Mouse (Mus musculus) bone marrow macrophage, adult 2 months (primary cell): ENCODE results near the gene Rassf2.

Experiments
- CTCF ChIP-seq: IDR thresholded peaks from 2 replicates; pipeline ENCODE4 v1.5.1; 2012; ENCODE audit warnings: low read depth, mild to moderate bottlenecking, low read length, moderate library complexity
- POLR2A ChIP-seq: IDR thresholded peaks from 2 replicates; pipeline ENCODE4 v1.6.1; 2012; ENCODE audit warnings: mild to moderate bottlenecking, low read depth, low read length, borderline replicate concordance

DNA sequence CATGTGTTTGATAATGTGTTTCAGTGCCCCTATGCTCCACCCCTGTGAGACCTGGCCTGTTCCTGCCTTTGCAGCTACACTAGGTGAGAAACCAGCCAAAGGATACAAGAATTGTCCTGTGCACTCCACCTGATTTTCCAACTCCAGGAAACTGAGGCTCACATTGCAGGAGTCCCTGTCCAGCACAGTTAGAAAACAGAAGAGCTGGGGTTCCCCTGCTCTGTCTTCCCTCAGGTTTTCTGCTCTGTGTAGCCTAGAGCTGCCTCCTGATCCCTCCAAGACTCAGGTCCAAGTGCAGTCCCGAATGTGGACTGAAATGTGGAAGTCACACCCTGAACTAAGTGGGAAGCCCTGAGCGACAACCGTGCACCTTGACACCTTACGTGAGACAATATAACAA is 76.3 kb downstream of the Rassf2 start:
- TF ChIP-seq POLR2A, result no peak
- no peak for TF ChIP-seq CTCF
